Mouse (Mus musculus) hematopoietic stem cell, adult 5-6 weeks (primary cell): ENCODE data around the gene Tsc22d4. TPM values are rescaled to one million over a fixed set of nuclear protein-coding genes. Genes with fewer than 3 reads are reported as not detected.
"Not testable (repeated sequence)": the region's sequence is repeated elsewhere in the genome, so short reads cannot be mapped to it uniquely, and the experiment has no call there.

ENCODE experiments used
- ATAC-seq, 2 experiments: fragments of 125-278 bp in 1 of 2; replicated peaks in 1 of 2; 2 replicates each; pipeline ENCODE4 v1.8.0; 2016 to 2017; ENCODE audit warnings: inconsistent platforms in 2 of 2, mild to moderate bottlenecking in 2 of 2, moderate number of reproducible peaks in 2 of 2, low read depth in 1 of 2, moderate TSS enrichment in 1 of 2; ENCODE audit not compliant: low FRiP score in 2 of 2, poor library complexity in 2 of 2, severe bottlenecking in 2 of 2, insufficient read depth in 1 of 2, low TSS enrichment in 1 of 2
- total RNA-seq: library from RNA; stranded (forward); fragments of 172-1452, 232-1000 nt; gene quantifications from 2 replicates; pipeline ENCODE4 v1.2.3, GENCODE M21; 2017

Tsc22d4 gene
- 61.0 and 67.7 TPM in 2 replicates for total RNA-seq

DNA sequence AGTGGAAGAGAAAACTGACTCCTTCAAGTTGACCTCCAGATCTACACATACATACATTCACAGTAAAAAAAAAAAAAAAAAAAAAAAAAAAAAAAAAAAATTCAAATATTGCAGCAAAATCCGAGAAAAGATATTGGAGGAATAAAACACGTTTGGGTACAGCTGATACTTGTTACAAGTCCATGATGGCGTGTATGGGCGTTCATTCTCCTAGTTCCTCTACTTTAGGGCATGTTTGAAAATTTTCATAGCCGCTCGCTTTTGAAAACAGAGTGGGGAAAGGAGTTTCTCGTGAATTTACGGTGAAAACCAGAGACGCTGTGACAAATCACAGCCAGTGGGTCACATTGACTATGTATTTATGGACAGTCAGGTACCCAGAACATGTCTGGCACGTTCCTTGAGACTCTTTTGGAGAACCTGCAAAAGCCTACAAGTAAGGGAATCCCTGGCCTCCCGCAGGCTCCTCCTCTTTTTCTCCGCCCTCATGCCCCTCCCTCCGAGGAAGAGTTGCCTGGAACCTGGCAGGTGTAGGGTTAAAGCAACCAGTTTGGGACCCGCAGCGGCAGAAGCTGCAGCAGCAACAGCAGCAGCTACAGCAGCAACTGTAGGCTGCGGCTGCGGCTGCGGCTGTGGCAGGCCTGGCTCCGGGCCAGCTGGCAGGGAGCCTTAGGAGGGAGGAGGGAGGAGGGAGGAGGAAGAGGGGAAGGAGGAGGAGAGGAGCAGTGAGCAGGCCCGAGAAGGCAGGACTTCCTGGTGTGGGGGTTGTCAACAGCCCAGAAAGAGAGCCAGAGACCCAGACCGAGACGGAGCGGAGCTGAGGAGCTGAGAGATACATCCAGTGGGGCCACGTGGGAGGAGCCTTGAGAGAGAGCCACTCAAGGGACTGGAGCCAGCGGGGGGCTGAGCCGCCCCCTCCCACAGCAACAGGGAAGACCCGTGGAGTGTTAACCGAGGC is at the start of gene Tsc22d4:
Tsc22d4 (plus strand) TSS at position 517 of the 958 bp plus-strand sequence.
- ATAC-seq = peak; percentile 61 to 67

DNA sequence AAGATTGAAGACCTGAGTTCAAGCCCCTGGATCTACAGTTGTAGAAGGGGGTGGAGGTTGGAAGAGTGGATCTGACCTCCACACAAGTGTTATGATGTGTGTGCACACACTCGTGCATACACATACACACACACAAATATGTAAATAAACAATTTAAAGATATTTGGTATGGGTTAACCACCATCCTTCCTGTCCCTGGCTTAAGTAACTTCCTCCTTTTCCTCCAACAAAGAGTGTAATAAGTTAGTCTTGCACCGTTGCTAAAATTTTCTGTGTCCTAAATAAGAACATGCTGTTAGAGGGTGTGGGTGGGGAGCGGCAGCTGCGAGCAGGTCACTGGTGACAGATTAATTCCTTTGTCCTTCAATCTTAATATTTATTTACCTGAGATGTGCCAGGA is 49.6 kb upstream of the Tsc22d4 start:
- ATAC-seq = peak in 1 of 2 experiments; percentile 45; a peak in 1 of 4 replicates

DNA sequence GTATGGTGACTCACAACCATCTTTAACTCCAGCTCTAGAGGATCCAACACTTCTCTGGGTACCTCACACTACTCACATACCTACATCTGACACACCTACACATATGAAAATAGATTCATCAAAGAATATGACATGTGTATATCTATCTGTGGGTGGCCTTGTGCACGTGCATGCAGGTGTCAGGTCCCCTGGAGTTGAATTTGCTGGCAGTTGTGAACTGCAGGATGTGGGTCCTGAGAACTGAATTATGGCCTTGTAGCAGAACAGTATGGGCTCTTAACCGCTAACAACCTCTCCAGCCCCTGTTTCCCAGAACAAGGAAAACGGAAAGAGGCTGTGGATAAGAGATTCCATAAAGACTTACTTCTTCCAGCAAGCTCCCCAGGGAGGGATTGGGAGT is 46.5 kb upstream of the Tsc22d4 start:
- ATAC-seq = no peak

DNA sequence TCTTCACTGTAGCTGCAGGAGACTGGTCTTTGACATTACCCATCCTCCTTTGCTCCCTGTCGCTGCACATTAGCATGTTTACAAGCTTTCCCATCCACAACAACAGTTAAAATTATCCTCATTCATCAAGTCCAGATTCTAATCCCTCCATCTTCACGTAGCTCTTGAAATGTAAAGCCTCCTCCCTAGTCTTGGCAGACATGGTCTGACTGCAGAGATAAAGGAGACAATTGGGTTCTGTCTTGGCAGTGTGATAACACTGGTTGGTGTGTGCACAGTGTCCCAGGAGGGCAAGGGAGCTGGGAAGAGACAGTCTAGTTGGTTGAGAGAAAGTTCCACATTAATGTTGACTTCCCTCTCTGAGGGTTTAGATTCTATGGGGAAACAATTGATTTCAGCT is 45.7 kb upstream of the Tsc22d4 start:
- no peak for ATAC-seq

DNA sequence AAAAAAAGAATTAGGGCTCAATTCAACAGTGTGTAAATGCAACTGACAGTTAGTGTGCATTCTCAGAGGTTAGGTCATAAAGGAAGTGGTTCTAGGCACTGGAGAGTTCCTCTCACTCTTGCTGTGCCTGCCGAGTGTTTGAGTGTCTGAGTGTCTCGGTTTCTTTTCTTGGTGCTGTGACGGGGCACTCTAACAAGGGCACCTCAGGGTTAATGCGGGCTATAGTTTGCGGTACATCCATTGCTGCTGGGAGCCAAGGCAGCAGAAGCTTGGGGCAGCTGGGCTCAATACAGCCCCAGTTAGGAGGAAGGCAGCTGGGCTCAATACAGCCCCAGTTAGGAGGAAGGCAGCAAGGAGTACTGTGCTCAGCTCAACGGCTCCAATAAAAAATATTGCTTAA is 40.3 kb upstream of the Tsc22d4 start:
- peak; percentile 67 to 72 for ATAC-seq

DNA sequence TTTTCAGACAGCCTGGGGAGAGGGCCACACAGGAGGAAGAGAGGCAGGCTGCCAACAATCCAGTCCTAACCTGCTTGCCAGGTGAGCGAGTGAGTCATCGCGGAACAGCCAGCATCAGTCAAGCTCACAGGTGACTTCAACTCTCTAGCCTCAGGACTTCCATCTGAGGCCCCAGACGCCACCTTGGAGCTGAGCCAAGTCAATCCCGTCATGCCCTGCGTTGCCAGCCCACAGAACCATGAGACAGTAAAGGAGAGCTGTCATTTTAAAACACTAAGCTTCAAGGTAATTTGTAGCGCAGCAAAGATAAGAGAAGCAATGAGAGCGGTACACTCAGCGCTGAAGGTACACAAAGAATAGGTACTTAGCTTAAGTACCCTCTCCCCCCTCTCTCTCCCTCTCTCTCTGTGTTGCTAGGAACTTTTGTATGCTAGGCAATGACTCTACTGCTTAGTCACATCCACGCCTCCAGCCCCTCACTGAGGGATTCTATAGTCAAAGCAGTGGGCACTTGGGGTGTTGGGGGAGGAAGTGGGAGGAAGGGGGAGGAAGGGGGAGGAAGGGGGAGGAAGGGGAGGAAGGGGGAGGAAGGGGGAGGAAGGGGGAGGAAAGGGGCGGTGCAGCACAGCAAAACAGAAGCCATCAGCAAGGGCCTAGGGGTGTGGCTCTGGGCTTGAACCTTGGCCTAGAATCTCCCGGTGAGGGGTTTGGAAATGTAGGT is 38.5 kb upstream of the Tsc22d4 start:
- ATAC-seq = peak; percentile 56 to 65

DNA sequence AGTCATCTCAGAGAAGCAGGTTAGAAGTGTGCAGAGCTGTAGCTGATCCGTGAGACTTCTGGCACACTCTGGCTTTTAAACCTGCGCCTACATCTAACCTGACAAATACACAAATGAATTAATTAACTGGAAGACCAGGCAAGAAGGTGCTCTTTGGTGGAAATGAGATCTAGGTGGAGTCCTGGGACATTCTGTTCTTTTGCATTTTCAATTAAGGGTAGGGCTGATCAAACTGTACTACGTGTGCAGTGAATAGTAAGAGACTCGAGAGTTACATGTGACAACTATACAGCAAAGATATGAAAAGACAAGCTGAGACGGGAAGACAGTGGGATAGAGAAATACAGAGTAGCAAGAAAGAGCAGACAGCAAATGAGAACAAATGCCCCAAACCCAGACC is 32.1 kb upstream of the Tsc22d4 start:
- ATAC-seq = no peak

DNA sequence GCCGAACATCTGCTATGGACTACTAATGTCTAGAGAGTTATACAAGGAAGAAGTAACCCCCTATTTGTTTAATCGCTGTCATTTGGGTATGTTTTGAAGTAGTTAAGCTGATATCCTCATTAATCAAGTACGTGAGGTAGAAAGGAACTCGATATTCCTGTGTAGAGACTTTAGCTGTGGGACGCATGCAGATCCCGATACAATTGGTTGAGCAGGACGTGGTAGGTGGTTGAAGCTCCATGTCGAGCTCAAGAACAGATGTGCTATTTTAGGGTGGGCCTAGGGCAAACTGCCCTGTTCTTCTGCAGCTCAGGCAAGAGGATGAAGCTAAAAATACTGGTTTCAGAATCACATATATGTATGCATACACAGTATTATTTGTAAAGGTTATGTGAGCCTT is 29.8 kb upstream of the Tsc22d4 start:
- no peak for ATAC-seq

DNA sequence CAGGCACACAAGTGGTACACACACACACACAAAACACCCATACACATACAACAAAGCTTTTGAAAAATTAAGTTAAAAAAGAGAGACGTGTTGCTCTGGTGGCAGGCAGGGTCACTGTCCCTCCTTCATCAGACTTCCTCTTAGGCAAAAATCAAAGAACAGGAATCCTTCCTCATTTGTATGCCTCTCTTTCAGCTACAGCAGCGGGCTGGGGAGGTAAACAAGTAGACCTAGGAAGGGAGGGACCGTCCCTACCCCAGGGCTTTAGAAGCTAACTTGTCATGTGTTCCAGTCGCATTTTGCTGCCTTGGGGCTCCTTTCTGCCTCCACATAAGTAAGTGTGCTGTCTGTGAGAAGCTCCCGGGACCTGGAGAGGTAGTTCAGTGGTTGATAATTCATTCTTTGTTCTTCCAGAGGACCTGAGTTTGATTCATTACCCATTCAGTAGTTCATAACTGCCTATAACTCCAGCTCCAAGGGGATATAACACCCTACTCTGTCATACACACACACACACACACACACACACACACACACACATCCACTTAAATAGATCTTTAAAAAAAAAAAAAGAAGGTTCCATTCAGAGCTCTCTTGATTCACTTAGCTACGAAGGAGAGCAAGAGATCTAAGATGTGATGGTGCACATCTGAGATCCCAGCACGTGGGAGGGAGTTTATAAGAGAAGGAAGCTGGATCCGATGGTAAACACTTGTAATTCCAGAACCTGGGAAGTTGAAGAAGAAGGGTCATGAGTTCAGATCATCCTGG is 27.3 kb upstream of the Tsc22d4 start:
- ATAC-seq = peak in 1 of 2 experiments; percentile 69; a peak in 1 of 4 replicates

DNA sequence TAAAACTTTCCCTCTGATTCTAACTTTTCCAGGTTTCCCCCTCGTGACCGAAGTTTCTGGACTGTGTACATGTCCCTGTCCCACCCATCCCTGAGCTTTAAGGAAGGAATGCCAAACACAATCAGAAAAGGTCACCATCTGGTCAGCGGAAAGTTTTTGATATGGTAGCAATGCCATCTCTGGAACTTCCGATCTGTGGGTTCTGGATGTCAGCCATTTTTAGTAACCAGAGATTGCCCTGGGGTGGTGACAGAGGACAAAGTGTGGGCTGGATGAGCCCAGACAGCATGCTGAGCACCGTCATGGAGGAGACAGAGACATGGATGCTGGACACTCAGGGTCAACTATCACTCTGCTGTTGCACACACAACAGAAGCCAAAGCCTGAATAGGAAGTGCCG is 26.4 kb upstream of the Tsc22d4 start:
- ATAC-seq = no peak

DNA sequence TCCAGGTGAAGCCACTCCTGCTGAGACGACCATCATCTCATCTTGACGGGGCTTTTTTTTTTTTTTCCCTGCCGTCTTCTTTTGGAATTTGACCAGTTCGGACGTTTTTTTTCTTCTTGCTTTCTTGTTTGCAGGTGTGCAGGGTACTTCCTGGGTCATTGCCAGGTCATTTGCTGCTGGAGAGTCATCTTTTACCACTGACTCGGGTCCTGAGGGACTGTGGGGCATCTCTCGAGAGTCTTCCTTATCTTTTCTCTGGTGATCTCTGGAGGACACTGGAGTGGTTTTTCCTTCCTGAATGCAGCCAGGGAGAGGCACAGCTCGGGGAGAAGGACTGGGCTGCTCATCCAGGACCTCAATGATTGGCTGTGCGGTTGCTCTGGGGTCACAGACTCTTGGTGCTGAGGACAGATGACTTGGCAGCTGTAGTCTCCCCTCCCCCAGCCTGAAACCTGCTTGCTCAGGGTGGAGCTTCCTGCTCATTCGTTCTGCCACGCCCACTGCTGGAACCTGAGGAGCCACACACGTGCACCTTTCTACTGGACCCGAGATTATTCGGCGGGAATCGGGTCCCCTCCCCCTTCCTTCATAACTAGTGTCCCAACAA is 24.9 kb upstream of the Tsc22d4 start:
- ATAC-seq = not testable (repeated sequence)

DNA sequence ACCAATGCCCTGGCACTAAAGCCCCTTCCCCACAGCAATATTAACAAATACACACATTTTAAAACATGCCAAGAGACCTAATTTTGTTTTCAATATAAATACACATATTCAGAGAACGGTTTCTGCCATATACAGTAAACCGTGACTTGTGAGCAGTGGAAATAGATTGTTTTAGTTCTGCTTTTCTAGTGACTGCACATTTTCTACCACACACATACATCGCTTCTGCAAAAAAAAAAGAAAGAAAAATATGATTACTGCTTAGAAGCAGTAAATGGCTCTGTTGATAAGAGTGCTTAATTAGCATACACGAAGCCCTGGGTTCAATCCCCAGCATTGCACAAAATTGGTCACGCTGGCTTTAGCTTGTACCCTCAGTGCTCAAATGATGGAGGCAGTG is 21.7 kb upstream of the Tsc22d4 start:
- ATAC-seq = peak; percentile 59 to 69

DNA sequence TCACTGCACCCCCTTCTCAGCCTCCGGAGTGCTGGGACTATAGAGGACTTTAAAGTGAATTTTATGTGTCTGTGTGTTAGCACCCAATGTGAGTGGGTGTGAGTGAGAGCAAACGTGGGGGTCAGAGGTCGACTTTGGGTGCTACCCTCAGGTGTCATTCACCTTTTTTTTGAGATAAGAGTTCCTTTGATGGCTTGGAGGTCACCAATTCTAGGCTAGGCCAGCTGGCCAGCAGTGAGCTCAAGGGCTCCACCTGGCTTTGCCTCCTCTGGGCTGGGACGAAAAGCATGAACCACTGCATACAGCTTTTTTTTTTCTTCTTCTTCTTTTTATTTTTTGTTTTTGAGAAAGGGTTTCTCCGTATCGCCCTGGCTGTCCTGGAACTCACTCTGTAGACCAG is 18.8 kb upstream of the Tsc22d4 start:
- no peak for ATAC-seq

DNA sequence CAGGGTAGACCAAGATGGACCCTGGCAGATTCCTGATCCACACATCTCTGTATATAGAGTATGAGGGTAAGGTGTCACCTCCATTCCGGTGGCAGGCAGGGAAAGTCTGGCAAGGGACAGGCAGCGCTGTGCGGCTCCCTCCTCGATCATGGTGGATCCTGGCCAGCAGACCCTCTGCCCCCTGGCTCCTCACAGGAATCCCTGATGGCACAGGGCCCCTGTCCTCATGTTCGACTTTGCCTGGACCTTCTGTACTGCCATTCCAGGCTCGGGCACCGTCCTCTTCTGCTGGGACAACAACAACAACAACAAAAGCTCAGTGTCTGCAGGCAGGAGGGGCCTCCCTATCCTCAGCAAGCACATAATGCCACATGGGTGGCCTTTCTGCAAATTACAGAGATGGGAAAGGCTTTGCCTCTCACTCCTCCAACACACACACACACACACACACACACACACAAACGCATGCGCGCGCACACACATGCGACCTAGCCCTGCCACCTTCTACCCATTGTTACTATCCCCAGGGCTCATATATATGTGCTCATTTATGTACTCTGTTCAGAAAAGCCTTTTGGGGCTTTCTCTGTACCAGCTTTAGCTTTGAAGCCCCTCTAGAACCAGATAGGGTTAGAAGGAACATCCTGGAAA is 11.8 kb upstream of the Tsc22d4 start:
- ATAC-seq = no peak

DNA sequence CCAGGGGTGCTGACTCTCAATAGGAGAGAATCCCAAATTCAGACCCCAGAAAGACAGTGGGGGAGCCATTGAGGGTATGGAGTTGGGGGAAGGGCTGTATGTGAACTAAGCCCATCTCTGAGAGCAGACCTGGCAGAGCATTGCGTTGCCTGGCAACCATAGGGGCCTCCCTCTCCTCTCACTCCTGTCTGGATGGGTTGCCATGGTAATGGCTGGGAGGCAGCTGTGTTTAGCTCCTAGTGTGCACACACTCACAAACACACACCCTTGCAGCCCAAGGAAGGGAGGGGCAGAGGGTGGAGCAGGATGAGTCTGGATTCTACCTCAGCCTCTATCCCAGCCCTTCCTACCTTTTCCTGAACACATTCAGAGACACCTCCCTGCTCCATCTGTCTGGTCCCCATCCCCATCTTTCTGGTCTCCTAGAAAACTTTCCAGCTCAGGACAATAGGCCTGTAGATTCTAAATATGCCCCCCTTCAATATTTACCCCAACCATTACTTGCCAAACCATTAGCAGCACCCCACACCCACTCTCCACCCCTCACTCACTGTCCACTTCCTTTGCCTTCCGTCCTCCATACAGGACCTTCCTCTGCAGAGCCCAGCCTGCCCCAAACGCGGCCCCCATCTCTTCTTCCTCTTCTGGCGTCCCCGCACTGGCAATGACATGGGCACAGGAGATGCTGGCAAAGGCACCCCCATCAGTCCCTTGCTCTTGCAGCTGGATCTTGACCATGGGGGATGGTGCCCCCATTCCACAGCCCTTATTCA is 11.1 kb upstream of the Tsc22d4 start:
- ATAC-seq = no peak

DNA sequence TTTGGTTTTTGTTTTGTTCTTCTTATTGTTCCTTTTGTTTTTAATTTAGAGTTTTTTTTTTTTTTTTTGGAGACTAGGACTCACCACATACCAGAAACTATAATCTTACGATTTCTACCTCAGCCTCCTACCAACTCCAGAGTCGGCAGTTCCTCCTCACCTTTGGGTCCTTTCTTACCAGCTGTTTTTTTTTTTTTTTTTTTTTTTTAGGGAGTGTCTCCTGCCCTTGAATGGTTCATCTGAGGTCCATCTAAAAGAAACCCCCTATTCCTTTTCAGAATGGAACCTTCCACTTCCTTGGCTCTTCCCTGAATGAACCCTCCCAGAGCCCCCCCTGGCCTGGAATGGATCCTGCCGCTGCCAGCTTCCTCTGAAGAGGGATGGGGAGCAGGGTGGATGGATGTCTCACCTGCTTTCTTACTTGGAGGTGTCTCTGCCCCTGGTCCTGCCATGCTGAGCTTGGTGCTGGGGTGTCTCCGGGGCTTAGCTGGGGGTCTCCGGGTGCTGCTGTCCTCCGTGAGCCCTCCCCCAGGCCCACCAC is 8.1 kb upstream of the Tsc22d4 start:
- no peak for ATAC-seq
